Mouse (Mus musculus): ENCODE data around the gene Jph4. TPM values are rescaled to one million over a fixed set of nuclear protein-coding genes. Genes with fewer than 3 reads are reported as not detected.

Gene Jph4
- polyA plus RNA-seq (2012; rRNA removed): 228 and 231 TPM in 2 replicates

DNA sequence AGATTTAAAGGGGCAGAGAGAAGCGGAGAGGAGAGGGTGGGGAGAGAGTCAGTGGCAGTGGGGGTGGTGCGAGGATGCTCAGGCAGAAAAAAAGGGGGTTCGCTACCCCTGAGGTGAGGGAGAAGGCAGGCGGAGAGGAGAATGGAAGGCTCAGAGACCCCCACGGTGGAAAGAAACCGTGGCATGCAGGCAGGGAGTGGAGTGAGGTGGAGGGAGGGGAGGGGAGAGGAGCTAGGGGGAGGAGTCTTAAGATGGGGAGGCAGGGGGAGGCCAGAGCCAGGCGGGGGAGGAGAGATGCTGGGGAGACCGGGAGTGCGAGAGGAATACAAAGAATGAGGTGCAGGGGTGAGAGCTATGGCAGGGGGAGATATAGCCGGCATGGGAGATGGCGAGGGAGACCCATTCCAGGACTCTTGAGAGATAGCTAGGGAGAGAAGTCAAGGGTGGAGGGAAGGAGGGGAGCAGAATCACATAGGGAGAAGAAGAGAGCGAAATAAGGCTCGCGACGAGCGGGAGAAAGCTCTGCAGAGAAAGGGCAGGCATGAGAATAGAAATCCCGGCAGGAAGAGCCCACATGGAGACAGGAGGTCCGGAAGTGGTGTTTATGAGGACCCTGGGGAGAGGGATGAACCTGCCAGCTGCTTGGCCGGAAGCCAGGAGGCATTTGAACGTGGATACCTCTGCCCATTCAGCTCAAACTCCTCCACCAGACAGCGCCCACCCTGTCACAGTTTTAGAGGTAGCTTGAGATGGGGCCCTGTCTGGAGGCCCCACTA lies at the start of gene Jph4:
TSS of gene Jph4 (minus strand) at position 511 of the 776 bp plus-strand sequence.
- peak in 1 of 2 experiments; percentile 79 for DNase-seq (ENCODE audit: extremely low spot score in 1 of 2, low spot score in 1 of 2)

DNA sequence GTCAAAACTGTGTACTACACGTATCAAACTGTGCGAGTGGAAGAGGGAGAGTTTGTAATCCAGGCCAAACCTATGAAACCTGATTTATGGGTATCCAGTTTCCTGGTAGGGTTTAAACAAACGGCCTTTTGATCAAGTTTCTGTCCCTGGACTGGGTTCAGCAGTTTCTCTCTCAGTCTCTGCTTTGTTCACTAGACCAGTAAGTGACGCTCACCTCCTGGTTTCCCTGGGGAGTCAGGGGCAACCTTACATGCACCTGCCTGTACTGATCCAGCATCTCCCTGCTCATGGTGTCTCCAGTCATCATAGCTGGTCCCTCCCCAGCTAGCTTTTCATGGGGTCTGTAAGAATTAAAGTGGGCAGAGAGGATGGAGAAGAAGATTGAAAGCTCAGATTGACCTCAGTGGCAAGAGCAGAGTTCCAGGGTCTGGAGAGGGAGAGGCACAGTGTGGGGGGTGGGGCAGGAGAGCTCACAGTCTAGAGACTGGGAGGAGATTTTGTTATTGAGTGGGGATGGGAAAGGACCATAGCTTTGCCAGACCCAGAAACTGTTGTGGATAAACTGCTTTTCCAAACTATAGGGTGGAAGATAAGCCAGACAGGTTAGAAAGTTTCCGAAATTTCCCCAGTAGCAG lies 47.6 kb upstream of the Jph4 start:
- DNase-seq (ENCODE audit: extremely low spot score in 1 of 2, low spot score in 1 of 2): no peak

DNA sequence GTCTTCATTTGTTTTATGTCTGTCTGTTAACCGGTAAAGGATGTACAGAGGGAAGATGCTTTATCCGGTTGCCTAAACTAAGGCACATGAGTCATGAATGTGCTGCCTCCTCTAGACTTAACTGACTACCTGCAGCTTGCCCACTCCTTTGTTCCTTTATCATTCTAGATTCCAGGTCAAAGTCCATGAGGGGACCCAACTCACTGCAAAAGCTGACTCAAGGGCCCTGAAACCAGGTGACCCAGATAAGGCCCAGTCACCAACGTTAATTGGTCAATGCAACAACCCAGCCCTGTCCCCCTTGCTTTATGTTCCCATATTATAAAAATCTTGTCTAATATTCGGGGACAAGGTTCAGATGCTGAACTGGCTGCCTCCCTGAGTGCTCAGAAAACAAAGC lies 45.4 kb upstream of the Jph4 start:
- DNase-seq (ENCODE audit: extremely low spot score in 1 of 2, low spot score in 1 of 2): no peak

DNA sequence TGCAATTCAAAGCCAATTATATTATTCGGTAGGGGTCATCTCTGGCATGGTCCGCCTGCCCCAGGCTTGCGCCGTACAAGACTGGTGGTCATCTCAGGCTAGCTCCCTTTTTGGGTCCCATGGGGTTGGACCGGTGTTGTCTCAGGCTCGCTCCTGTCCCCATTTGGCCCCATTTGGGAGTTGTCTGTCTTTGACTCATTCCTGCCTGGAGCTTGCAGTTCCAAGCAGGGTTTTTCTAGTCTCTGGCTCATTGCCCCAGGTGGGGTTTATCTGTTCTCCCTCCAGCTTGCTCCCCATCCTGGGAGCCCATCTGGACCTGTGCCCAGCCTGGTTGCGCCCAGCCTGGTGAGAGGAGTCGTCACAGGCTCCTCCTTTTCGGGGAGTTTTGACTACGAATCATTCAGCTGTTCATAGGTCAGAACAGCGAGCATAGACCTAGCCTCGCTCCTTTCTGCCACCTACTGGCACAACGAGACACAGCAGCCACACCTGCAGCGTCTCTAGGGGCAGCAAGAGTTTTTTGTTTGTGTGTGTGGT lies 44.4 kb upstream of the Jph4 start:
- peak; percentile 33 to 88 for DNase-seq (ENCODE audit: extremely low spot score in 1 of 2, low spot score in 1 of 2)

DNA sequence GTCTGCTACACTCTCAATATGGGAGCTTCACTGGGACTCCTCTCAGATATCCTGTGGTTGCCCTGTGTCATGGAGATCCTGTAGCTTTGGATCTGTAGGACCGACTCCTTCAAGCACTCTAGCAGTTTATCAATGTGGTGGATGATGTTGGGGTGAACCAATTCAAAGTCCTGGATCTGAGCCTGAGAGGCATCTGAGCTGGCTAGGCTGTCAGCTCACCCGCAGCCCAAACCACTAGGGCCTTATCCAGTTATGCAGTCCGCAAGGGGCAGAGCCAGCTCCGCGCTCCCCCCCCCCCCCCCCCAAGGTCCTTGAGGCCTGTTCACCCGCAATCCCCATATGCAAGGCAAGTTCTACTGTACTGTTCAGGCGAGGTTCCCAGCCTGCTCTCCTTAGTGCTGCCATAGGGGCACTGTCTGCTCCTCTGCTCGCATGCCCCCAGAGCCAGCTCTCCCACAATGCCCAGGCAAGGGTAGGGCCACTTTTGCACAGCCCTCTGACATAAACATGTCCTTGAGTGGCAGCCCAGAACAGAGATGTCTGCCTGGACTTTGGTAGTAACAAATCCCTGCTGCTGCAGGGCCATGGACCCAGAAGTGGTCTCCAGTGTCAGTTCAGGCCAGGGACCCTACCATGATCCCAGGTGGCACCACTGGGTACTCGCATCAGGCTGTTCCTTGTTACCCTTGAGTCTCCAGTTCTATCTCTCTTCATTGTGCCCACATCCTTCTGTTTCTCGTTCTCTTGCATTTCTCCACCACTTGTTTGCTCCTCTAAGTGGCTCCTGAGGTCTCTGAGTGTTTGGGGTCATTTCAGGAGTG lies 43.7 kb upstream of the Jph4 start:
- DNase-seq (ENCODE audit: extremely low spot score in 1 of 2, low spot score in 1 of 2): no peak

DNA sequence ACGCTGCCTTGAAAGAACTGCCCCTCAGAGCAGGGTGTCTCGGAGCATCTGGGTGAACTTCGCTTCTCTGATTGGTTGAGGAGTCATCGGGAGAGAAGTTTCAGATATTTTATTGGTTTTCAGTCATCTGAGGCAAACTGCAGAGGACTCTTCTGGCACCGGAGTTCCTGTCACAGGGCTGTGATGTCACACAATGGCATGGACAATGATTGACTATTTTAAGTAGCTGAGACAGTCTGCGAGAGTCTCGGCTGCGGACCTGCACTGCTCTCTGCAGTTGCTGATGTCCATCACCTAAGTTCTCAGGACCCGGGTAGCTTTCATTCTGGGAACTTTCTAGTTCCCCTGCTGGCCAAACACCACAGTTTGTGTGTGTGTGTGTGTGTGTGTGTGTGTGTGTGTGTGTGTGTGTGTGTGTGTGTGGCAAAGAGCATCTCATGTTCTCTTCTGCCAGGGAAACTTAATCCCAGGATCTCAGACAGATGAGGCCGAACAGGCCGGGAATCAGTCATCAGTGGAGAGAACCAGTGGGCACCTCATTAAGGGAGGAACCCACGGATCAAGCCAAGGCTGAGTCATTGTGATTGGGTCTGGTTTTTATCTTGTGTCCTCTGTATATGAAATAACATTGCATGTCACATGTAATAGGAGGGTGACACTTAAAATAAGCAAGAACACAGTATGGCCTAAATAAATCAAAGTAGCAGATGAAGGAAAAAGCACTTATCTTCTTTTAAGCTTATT lies 40.8 kb upstream of the Jph4 start:
- DNase-seq (ENCODE audit: extremely low spot score in 1 of 2, low spot score in 1 of 2): no peak

DNA sequence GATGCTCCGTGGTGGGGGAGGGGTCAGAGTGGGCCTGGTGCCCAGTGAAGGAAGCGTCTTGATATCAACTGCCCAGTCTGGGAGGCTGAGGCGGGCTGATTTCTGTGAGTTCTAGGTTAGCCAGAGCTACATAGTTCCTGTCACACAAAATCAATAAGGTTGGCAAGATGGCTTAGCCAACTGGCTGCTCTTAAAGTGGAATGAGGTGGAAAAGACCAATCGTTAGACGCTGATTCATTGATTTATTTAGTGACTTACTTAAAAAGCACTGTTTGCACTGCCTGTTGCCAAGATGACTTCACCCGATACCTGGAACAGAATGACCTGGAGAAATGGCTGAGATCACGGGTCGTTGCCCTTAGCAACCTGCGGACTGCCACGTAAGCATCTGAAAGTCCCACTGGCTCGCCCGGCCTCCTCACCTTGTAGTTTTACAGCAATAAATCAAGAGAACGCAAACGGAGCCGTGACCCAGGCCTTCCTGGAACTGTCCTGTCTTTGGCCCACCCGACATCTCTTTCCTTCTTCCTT lies 36.3 kb upstream of the Jph4 start:
- no peak for DNase-seq (ENCODE audit: extremely low spot score in 1 of 2, low spot score in 1 of 2)

DNA sequence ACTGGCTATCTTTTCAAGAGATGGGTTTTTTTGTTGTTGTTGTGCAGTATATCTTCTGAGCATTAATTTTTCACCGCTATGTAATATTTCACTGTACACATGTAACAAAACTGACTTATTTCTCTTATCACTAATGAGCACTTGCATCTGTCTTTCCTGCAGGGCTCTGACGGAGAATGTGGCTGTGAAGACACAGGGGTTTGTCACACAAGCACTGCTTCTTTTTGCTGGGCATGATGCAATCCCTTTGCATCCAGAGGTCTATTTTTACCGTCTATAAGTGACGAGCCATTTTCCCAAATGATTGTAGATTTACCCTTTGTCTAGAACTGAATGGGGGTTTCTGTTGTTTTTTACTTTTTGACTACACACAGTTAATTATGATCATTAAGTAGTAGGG lies 35.4 kb upstream of the Jph4 start:
- DNase-seq (ENCODE audit: extremely low spot score in 1 of 2, low spot score in 1 of 2): no peak

DNA sequence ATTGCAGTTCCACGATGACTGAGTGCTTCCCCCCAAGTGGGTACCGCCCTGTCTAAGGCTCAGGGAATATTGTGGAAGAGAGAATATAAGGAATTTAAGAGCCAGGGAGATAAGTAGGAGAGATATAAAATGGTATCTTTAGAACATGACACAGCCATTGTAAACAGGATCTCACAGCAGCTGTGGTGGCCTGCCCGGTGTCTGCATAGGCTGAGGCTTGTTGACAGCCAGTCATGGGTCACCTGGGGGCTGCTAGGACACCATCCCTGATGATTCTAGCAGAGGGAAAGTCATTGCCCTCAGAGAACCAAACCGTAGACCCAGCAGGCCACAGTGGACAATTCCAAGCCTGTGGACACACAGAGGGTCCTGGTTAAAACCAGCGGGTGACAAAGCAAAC lies 34.2 kb upstream of the Jph4 start:
- DNase-seq (ENCODE audit: extremely low spot score in 1 of 2, low spot score in 1 of 2): no peak

DNA sequence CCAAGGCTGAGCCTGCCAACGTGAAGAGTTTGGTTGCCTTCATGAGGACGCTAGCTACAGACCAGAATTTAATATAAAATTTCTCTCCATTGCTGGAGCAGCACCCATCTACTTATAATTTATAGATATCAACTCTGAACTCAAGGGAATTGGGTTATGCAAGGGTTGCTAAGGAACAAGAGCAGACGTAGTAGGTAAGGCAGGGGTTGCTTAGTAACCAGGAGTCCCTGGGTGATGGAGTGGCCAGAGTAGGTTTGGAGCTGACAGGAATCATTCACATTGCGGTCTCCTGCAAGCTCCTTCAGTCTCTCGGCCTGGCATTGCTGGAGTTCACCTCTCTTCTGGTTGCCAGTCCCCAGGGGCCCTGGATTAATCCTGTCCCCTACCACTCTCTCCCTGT lies 32.3 kb upstream of the Jph4 start:
- DNase-seq (ENCODE audit: extremely low spot score in 1 of 2, low spot score in 1 of 2): peak in 1 of 2 experiments; percentile 20

DNA sequence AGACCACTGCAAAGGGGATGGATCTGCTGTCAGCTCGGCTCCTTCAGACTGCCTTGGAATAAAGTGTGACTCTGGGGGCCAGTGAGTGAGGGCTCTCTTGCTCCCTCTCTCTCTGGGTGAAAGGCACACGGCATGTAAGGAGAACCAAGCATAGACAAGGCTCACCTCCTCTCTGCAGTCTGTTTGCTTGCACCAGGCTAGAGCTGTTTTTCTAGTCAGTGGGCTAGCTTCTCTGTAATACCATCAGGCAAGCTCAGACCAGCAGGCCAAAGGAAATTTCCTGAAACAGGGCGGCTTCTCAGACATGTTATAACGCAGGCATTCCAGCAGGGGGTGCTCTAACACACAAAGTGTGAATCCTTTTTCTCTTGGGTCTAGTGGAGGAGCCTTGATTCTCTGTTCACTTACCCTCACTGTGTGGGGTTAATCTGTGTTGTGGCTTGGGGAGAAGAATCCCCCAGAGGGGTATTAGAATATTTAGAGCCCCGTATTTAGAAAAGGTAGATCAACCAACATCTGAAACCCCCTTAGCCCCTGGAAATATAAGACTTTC lies 31.7 kb upstream of the Jph4 start:
- peak in 1 of 2 experiments; percentile 83 for DNase-seq (ENCODE audit: extremely low spot score in 1 of 2, low spot score in 1 of 2)

DNA sequence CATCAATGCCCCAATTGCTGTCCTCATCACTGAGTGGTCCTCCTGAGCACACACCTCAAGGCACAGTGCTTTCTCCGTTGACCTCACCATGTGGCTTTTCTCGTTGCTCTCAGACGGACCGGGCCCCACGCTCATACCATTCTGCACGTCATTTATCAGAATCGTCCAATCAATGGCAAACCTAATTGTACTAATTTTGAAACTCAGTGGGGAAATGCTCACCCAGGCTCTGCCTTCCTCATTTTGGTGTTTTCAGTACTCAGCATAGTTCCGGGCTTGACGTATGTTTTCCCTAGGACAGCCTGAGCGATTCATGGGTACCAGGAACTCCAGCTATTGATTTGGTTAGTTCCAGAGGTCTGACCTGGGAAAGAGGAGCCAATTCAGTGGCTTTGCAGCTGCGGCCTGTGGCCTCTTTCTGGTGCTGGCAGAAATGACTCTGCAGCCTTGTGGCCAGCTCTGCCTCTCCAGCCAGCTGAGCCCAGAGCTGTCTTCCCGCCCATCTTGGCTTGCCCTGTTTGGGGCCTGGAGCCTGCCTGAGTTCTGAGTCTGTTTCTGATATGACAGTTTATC lies 30.2 kb upstream of the Jph4 start:
- DNase-seq (ENCODE audit: extremely low spot score in 1 of 2, low spot score in 1 of 2): no peak

DNA sequence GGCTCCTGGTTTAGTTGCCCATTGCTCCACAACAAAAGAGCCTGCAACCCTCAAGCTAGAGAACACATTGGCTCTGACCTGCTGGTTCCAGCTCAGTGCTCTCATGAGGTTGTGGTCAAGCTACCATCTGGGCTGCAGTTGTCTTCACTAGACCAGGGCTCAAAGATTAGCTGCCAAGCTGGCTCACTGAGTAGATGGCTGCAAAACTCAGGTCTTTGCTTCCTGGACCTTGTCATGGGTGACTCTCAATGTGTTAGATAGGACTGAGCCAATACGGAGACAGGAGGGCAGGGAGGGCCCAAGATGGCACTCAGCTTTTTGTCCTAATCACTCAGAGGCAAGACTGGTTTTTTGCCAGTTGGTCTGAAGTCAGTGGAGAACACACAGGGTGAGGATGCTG lies 29.6 kb upstream of the Jph4 start:
- no peak for DNase-seq (ENCODE audit: extremely low spot score in 1 of 2, low spot score in 1 of 2)

DNA sequence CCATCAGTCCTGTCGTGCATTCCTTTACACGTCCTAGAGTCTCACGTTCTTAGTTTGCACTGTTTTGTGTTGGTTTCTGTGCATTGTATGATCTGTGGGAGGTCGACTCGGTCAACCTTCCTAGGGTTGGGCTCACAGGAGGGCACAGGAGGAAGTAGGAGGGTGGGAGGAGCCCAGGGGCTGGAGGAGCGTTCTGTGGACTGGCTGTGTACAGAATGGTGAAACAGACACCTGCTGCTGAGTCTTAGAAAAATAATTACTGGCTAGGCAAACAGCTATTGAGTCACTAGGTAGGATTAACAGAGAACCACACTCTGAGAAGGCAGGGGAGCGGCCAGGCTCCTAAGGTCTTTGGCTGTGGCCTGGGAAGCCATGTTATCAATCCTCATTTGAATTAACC lies 22.6 kb upstream of the Jph4 start:
- no peak for DNase-seq (ENCODE audit: extremely low spot score in 1 of 2, low spot score in 1 of 2)

DNA sequence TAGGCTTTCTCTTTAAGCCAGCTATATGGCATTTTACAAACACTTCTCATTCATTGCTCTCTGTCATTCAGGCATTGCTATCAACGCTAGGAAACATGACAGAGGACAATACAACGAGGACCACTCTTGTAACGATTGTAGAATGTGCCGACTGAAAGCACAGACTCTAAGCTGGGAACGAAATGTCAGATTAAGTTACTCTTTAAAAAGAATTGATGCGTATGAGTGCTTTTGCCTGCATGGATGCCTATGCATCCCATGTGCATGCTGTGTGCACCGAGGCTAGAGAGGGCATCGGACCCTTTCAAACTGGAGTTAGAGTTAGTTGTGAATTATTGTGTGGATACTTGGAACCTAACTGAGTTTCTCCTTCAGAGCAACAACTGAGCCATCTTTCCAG lies 18.9 kb upstream of the Jph4 start:
- DNase-seq (ENCODE audit: extremely low spot score in 1 of 2, low spot score in 1 of 2): no peak

DNA sequence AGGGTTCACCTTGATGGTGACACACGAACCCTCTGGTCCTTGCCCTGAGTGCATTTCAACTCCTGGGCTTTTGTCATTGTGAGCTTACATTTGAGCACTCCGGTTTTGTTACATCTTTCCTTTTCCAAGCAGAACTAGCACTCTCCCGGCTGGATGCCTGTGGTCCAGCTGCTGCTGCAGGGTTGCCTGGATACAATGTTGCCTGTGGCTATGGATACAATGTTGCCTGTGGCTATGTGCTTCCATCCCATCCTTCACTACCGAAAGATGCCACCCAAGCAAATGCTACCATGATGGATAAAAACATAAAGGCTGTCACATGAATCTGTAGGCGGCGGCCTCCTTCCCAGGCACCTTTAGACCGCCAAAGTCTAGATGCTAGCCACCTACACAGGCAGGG lies 9.8 kb upstream of the Jph4 start:
- DNase-seq (ENCODE audit: extremely low spot score in 1 of 2, low spot score in 1 of 2): no peak

DNA sequence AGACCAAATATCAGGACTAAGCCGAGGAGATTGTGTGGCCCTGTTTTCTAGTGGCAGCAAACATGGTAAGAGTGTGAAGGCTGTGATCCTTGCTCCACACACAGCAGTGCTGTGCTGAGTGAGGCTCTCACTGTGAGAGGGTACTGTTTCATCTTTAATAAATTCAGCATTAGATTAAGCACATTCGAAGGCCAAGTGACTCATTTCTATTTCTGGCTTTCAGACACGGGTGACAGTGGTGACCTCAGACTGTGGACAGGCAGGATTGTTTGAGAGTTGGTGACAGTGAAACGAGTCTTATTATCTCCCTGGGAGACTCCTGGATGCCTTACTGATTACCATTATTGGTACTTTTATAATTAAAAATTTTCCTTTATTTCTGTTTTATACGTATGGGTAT lies 9.0 kb upstream of the Jph4 start:
- DNase-seq (ENCODE audit: extremely low spot score in 1 of 2, low spot score in 1 of 2): no peak

DNA sequence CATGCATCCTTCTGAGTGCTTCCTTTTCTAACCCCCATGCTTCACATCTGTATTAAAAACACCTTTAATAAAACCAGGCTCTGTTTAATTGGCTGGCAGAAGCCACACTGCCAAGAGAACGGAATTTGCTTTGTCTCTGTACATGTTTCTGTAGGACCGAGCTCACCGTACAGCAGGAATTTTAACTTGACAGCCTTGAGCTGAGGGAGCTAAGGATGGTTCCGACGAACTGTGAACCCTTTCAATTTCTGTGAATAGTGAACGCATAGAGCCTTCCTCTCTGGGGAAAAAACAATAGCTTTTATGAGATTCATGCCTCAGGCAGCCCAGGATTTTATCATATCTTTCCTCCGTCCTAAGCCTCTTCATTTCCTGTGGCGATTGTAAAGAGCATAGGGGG lies 5.6 kb upstream of the Jph4 start:
- DNase-seq (ENCODE audit: extremely low spot score in 1 of 2, low spot score in 1 of 2): no peak

DNA sequence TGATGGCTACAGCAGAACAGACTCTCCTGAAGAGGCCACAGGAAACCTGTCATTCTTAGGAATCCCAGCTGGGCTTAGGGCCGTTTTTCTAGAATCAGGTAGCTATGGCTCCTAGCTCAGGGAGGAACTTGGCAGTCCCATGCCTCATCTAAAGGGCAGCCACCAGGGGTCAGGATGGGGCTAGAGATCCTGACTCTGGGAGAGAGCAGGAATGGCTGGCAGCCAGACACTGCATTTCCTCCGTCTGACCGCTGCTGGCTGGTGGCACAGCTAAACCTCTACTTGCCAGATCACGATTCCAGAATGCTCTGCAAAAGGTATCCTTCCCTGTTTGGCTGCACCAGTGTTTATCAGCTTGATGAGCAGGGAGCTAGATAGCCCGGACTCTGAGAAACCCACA lies 5.2 kb upstream of the Jph4 start:
- peak in 1 of 2 experiments; percentile 72 for DNase-seq (ENCODE audit: extremely low spot score in 1 of 2, low spot score in 1 of 2)

Data from frontal cortex, adult 2 months (tissue).